Mouse (Mus musculus) megakaryocyte, embryonic 14.5 days (primary cell): ENCODE measurements around the gene Clint1.

Source experiments
- FLI1 ChIP-seq: IDR thresholded peaks from 2 replicates; pipeline ENCODE4 v1.6.1; 2012; ENCODE audit warnings: low read length, inconsistent platforms, mixed read lengths
- GATA1 ChIP-seq: IDR thresholded peaks from 3 replicates; pipeline ENCODE4 v1.6.1; 2012; ENCODE audit warnings: mixed read lengths, low read length, inconsistent platforms, borderline replicate concordance

GRCm38 (mm10) chr11:45946796-45947195 lies 94.9 kb downstream of the Clint1 start:
- TF ChIP-seq GATA1 (no peak), FLI1 (no peak)
